ENCODE assay signal across 11 mouse cellular contexts in the genomic region with DNA sequence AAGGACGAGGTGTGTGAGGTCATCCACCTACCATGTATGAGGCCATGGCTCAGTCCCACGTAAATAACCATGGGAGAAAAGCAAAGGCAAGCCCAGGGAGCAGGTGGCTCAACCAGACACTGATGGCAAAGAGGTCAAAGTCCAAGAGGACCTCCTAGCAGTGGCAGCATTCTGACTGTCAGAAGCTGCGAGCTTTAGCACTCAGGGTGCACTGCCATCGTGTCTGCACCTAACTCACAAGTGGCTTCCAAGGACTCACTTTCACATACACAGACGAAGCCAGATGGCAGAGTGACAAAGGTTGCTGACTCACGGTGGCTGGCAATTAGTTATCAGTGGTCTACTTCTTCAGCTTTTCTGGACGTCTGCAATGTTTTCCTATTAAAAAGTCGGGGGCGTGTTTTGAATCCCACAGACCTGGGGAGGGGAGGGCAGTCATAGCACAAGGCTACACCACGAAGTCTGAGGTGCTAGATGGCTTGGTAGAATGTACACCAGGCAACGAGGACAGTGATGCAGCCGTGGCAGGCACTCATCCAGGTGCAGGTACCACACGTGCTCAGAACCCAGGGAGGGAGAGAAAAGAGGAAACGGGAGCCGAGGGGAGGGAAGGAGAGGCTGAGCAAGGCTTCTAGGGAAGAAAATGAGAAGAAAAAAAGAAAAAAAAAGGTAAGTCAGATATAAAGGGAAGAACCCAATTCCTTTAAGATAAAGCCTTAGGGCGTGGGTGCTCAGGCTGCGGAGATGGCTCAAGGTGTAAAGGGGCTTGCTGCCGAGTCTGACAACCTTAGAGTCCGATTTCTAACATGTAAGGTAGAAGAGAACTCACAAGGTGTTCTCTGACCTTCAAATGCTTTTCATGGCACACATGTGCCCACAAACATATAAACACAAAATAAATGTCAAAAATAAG. TPM values are rescaled to one million over a fixed set of nuclear protein-coding genes. Genes with fewer than 3 reads are reported as not detected.
DNase-seq lines count a peak whose midpoint lies in the region; ATAC-seq and TF ChIP-seq lines count a peak whose summit lies in the region.
"Had no signal": no experiment of that assay in that cellular context is flagged by ENCODE, and none has a peak within 500 bp of the region (broad histone marks: within the 10 kb centered on the region; RNA-seq: fewer than 3 reads in every experiment).

No protein-coding gene starts in this region.

- intact Hi-C loops in heart, postnatal 36 days (cut with DNase I), result no loop called here
- intact Hi-C loops in left cerebral cortex, postnatal 4 days (cut with DNase I), result no loop called here
- intact Hi-C loops in left cerebral cortex, postnatal 36 days (cut with DNase I), result no loop called here

- no peaks in the 10 kb centered on the region for H3K27me3 ChIP-seq in midbrain, postnatal 0 days (ENCODE audit: insufficient read depth, low read length)
- no peaks in the 10 kb centered on the region for H3K27me3 ChIP-seq in midbrain, embryonic 15.5 days (replicated peaks)
- no peaks in the 10 kb centered on the region for H3K27me3 ChIP-seq in stomach, embryonic 15.5 days (replicated peaks)

- ATAC-seq in midbrain, postnatal 0 days (ENCODE audit: low FRiP score), result no peak
- no peak for ATAC-seq in midbrain, embryonic 15.5 days (replicated peaks)
- ATAC-seq in stomach, embryonic 15.5 days (ENCODE audit: insufficient read depth, low FRiP score, low read depth), result peak; percentile 37; the same call in 1 of the 2 replicates

- H3K4me1 ChIP-seq in midbrain, postnatal 0 days (ENCODE audit: insufficient read depth, low read length), result peaks cover 9% of the 10 kb centered on the region; the same call in 1 of the 2 replicates
- H3K4me1 ChIP-seq in midbrain, embryonic 15.5 days, result peaks cover 56% of the 10 kb centered on the region
- peaks cover 15% of the 10 kb centered on the region for H3K4me1 ChIP-seq in stomach, embryonic 15.5 days

- DNase-seq in midbrain, postnatal 0 days (ENCODE audit: low spot score), result no peak
- DNase-seq in c-Kit-positive CD71-positive TER-119-negative erythroid progenitor cells, embryonic 14.5 days (ENCODE audit: low read depth), result peak; percentile 70
- peak; percentile 57 to 64 for DNase-seq in heart, postnatal 36 days
- DNase-seq in kidney, adult 8-10 months, result no peak
- no peak for DNase-seq in left cerebral cortex, postnatal 4 days
- DNase-seq in left cerebral cortex, postnatal 36 days (ENCODE audit: low spot score in 2 of 2), result no peak

- no peak for TF ChIP-seq CTCF in midbrain, postnatal 0 days (IDR thresholded peaks at IDR 0.05)

- WGBS in midbrain, postnatal 0 days, result 84% methylated on average over 19 of the region's 19 CpGs
- 82% methylated on average over 19 of the region's 19 CpGs for WGBS in midbrain, embryonic 15.5 days
- 59% methylated on average over 19 of the region's 19 CpGs for WGBS in stomach, embryonic 15.5 days

- no peak overlapping the region for H3K4me2 ChIP-seq in midbrain, postnatal 0 days (ENCODE audit: low read depth, low read length, poor library complexity, severe bottlenecking)
- H3K4me2 ChIP-seq in midbrain, embryonic 15.5 days, result no peak overlapping the region
- H3K4me2 ChIP-seq in stomach, embryonic 15.5 days, result no peak overlapping the region

- H3K36me3 ChIP-seq in midbrain, postnatal 0 days (ENCODE audit: insufficient read depth, low read length), result 0 out of 2 replicates have a peak, but pooled peaks cover 4% of the 10 kb centered on the region
- no peaks in the 10 kb centered on the region for H3K36me3 ChIP-seq in midbrain, embryonic 15.5 days (replicated peaks)
- no peaks in the 10 kb centered on the region for H3K36me3 ChIP-seq in stomach, embryonic 15.5 days

- H3K27ac ChIP-seq in midbrain, postnatal 0 days (ENCODE audit: low read depth, low read length), result no peak overlapping the region
- no peak overlapping the region for H3K27ac ChIP-seq in midbrain, embryonic 15.5 days
- no peak overlapping the region for H3K27ac ChIP-seq in stomach, embryonic 15.5 days
- H3K27ac ChIP-seq: macrophage had no signal

- no peaks in the 10 kb centered on the region for H3K9me3 ChIP-seq in midbrain, postnatal 0 days (ENCODE audit: low read length)
- H3K9me3 ChIP-seq in midbrain, embryonic 15.5 days, result no peaks in the 10 kb centered on the region
- H3K9me3 ChIP-seq in stomach, embryonic 15.5 days, result no peaks in the 10 kb centered on the region

- H3K4me3 ChIP-seq in midbrain, postnatal 0 days (ENCODE audit: low read depth, low read length), result no peak overlapping the region
- no peak overlapping the region for H3K4me3 ChIP-seq in midbrain, embryonic 15.5 days
- H3K4me3 ChIP-seq in stomach, embryonic 15.5 days (replicated peaks), result no peak overlapping the region

- H3K9ac ChIP-seq in midbrain, postnatal 0 days (replicated peaks; ENCODE audit: low read length, poor library complexity, severe bottlenecking), result 0 out of 2 replicates have a peak overlapping the region, but pooled peaks have one; percentile 13
- H3K9ac ChIP-seq in midbrain, embryonic 15.5 days, result no peak overlapping the region
- no peak overlapping the region for H3K9ac ChIP-seq in stomach, embryonic 15.5 days

RNA-seq across cellular contexts. Expression of gene Ube2o, which starts 9.2 kb away (rescaled TPM):
- 109 and 112 TPM in 2 replicates for total RNA-seq in midbrain, postnatal 0 days (2014; rRNA removed)
- 35.2 and 35.7 TPM in 2 replicates for polyA plus RNA-seq in midbrain, postnatal 0 days (2015; fragmentation: Nextera tagmentation; extraction: Ambion mirVana)
- polyA plus RNA-seq in midbrain, embryonic 15.5 days (2015; fragmentation: Nextera tagmentation; extraction: Ambion mirVana), result 31.4 and 36.6 TPM in 2 replicates
- 10 to 100 TPM; 28.5 to 29.7 TPM for total RNA-seq in heart, postnatal 36 days (2021)
- 12.5 and 14.0 TPM in 2 replicates for polyA plus RNA-seq in stomach, embryonic 15.5 days (2015; fragmentation: Nextera tagmentation; extraction: Ambion mirVana)
- 100 to 1,000 TPM; 115 to 128 TPM for total RNA-seq in left cerebral cortex, postnatal 4 days (2021)
- total RNA-seq in left cerebral cortex, postnatal 36 days (2021), result 100 to 1,000 TPM; 121 to 126 TPM

RNA-seq across cellular contexts. Expression of gene Aanat, which starts 14.2 kb away (rescaled TPM):
- total RNA-seq in midbrain, postnatal 0 days (2014; rRNA removed), result 0.52 and 0.82 TPM in 2 replicates
- 0.90 and 0.94 TPM in 2 replicates for polyA plus RNA-seq in midbrain, postnatal 0 days (2015; fragmentation: Nextera tagmentation; extraction: Ambion mirVana)
- 0.33 and 0.45 TPM in 2 replicates for polyA plus RNA-seq in midbrain, embryonic 15.5 days (2015; fragmentation: Nextera tagmentation; extraction: Ambion mirVana)
- not detected for total RNA-seq in heart, postnatal 36 days (2021)
- polyA plus RNA-seq in stomach, embryonic 15.5 days (2015; fragmentation: Nextera tagmentation; extraction: Ambion mirVana), result 0.09 TPM in 1 of 2 replicates, not detected in the other
- total RNA-seq in left cerebral cortex, postnatal 4 days (2021), result under 1 TPM; 0.52 to 0.96 TPM
- under 1 TPM; 0.62 to 0.97 TPM for total RNA-seq in left cerebral cortex, postnatal 36 days (2021)
- polyA plus RNA-seq: gonadal fat pad, adult 2 months; macrophage; small intestine, adult 2 months had no signal

RNA-seq across cellular contexts. Expression of gene Sphk1, which starts 41.3 kb away (rescaled TPM):
- total RNA-seq in midbrain, postnatal 0 days (2014; rRNA removed), result 12.2 and 12.4 TPM in 2 replicates
- polyA plus RNA-seq in midbrain, postnatal 0 days (2015; fragmentation: Nextera tagmentation; extraction: Ambion mirVana), result 9.3 and 13.8 TPM in 2 replicates
- 5.3 and 7.3 TPM in 2 replicates for polyA plus RNA-seq in midbrain, embryonic 15.5 days (2015; fragmentation: Nextera tagmentation; extraction: Ambion mirVana)
- 1 to 10 TPM; 1.0 to 1.2 TPM for total RNA-seq in heart, postnatal 36 days (2021)
- polyA plus RNA-seq in stomach, embryonic 15.5 days (2015; fragmentation: Nextera tagmentation; extraction: Ambion mirVana), result 15.3 and 20.7 TPM in 2 replicates
- 1 to 10 TPM; 4.8 to 6.7 TPM for total RNA-seq in left cerebral cortex, postnatal 4 days (2021)
- total RNA-seq in left cerebral cortex, postnatal 36 days (2021), result 1 to 10 TPM; 4.0 to 7.0 TPM

RNA-seq across cellular contexts. Expression of gene Rhbdf2, which starts 54.8 kb away (rescaled TPM):
- 3.4 and 4.5 TPM in 2 replicates for total RNA-seq in midbrain, postnatal 0 days (2014; rRNA removed)
- 1.0 TPM in 2 replicates for polyA plus RNA-seq in midbrain, postnatal 0 days (2015; fragmentation: Nextera tagmentation; extraction: Ambion mirVana)
- 0.83 TPM in 2 replicates for polyA plus RNA-seq in midbrain, embryonic 15.5 days (2015; fragmentation: Nextera tagmentation; extraction: Ambion mirVana)
- total RNA-seq in heart, postnatal 36 days (2021), result 10 to 100 TPM; 10.3 to 15.3 TPM
- polyA plus RNA-seq in stomach, embryonic 15.5 days (2015; fragmentation: Nextera tagmentation; extraction: Ambion mirVana), result 7.4 and 7.5 TPM in 2 replicates
- total RNA-seq in left cerebral cortex, postnatal 4 days (2021), result 1 to 10 TPM in 1 of 2 experiments, under 1 TPM in 1; 0.90 to 1.5 TPM
- total RNA-seq in left cerebral cortex, postnatal 36 days (2021), result 1 to 10 TPM in 1 of 2 experiments, under 1 TPM in 1; 0.84 to 1.9 TPM

Comparison
In these comparisons a context has a peak if more than half of its experiments do, and no peak if none do; other contexts are left out.
1. DNase-seq: peak in c-Kit-positive CD71-positive TER-119-negative erythroid progenitor cells, embryonic 14.5 days (single experiment) and heart, postnatal 36 days (2 of 2); none in midbrain, postnatal 0 days (single experiment), kidney, adult 8-10 months (0 of 2), left cerebral cortex, postnatal 4 days (single experiment) and left cerebral cortex, postnatal 36 days (0 of 2).